Mouse (Mus musculus): ENCODE results near the gene Pgbd1.

The Pgbd1 gene

DNA sequence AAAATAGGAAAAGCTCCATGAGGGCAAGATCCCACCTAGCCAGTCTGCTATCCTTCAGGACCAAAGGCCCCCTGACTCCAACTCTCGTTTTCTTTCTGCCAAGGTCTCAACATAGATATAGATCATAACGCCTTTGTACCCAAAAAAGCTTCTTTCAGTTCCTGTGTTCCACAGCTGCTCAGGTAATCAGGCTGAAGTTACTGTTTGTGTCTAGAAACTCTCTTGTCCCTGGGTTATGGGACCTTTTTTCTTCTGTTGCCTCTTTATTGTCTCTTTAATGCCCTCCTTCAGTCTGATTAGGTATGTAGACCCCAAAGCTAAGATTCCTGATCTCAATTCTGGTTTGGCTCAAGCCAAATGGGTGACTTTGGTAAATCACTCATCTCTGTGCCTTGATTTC, 43.4 kb downstream of the Pgbd1 start:
- POLR2A ChIA-PET: interaction anchor here in 2 of 4 experiments (1.2 to 3.3 kb wide), 7 partner anchors 9 to 42 kb away, joined by 3 to 14 read pairs (median 6); partner anchors contain the start of gene Zscan12 (in 1 of the 2)
- CTCF ChIA-PET: interaction anchor here in 1 of 4 experiments (0.5 kb wide), 1 partner anchor 119 kb away, joined by 6 read pairs; no protein-coding TSS in a partner anchor

DNA sequence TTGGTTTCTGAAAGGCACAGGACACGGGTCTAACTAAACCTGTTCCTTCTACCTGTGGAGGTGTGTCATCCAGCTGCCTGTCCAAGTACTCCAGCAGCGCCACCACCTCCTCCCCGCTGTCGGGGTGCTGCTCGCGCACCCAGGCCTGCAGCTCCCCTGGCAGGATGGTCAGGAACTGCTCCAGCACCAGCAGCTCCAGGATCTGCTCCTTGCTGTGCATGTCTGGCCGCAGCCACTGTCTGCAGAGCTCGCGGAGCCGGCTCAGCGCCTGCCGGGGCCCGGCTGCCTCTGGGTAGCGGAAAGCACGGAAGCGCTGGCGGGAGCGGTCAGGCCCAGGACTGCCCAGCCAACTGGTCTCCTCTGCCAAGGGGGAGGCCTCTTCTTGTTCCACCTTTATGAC, 44.8 kb downstream of the Pgbd1 start:
- CTCF ChIA-PET: interaction anchor here in 1 of 4 experiments (0.5 kb wide), 1 partner anchor 1104 kb away, joined by 3 read pairs; no protein-coding TSS in a partner anchor
- POLR2A ChIA-PET: interaction anchor here in 1 of 4 experiments (0.9 to 1.4 kb wide), 4 partner anchors 11 to 44 kb away, joined by 3 to 4 read pairs (median 3); no protein-coding TSS in a partner anchor

DNA sequence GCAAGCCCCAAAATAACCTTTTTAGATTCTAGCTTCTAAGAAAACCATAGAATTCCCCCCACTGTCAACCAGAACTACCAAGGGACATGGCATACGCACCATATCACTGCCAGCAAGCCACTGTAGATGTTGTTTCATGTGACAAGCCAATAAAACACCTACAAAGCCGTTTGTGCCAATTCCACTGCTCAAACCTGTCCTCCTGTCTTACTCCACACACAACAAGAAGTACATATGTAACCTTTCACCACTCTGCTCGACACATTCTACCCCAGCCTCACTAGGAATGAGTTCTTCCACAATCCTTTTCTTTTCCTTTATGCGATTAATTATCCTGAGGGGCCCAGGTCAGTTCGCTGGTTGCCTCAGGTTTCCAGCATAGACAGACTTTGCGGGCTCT, 45.2 kb downstream of the Pgbd1 start:
- CTCF ChIA-PET: interaction anchor here in 1 of 4 experiments (0.5 kb wide), 1 partner anchor 1104 kb away, joined by 3 read pairs; no protein-coding TSS in a partner anchor
- POLR2A ChIA-PET: interaction anchor here in 2 of 4 experiments (0.6 to 1.4 kb wide), 2 partner anchors 19 to 146 kb away, joined by 3 to 5 read pairs; no protein-coding TSS in a partner anchor

DNA sequence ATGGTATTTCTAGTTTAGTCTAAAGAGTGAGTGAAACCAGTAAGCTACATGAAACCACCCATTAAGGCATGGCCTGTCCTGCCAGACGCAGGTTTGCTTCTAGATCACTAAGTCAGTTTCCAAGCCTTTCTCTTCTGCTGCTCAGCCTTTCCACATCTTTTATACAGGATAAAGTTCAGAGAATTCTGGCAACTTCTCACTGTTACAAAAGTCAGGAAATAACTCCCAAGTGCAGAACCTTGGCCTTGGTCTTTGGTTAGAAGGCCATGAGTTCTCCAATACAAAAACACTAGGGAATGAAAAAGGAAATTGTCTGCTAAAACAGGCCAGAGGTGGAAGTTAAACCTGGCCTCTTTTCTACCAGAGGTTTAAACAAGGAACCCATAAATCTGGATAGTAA, 45.6 kb downstream of the Pgbd1 start:
- CTCF ChIA-PET: no interaction called here

DNA sequence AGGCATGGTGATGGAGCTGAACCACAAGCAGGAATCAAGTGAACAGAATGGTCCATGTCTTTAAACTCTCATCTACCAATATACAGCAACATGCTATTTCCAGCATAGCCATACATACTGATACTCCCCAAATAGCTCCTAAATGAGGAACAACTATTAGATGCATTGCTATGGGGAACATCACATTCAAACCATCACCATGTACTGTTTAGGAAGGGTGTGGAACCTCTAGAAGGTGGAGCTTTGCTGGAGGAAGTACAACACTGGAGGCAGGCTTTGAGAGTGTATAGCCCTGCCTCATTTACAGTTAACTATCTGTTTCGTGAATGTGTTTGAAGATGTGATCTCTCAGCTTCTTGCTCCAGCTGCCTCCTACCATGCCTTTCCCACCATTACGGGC, 63.1 kb downstream of the Pgbd1 start:
- ChIA-PET CTCF (interaction anchor here in 1 of 4 experiments (0.6 kb wide), 1 partner anchor 56 kb away, joined by 4 read pairs; no protein-coding TSS in a partner anchor), POLR2A (no interaction called here)

More for the DNA sequence above, 45.6 kb downstream of the Pgbd1 start:
- POLR2A ChIA-PET: interaction anchor here in 2 of 4 experiments (0.5 to 1.1 kb wide), 3 partner anchors 11 to 968 kb away, joined by 3 to 5 read pairs (median 4); no protein-coding TSS in a partner anchor

DNA sequence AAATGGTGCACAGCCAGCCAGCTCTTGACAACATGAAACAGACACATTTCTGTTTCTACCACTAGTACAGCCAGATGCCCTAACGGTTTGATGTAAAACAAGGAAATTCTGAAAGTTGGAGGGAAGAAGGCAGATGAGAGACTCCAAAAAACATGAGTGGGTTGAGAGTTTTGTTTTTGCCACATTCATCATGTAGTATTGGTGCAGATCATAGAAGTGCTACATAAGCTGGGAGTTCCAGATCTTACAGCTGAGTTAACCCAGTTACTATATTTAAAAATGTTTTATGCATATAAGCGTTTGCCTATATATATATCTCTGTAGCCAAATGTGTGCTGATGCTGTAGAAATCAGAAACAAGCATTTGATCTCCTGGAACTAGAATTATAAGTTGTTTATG, 68.2 kb downstream of the Pgbd1 start:
- POLR2A ChIA-PET: interaction anchor here in 1 of 4 experiments (0.6 to 2.0 kb wide), 2 partner anchors 10 to 29 kb away, joined by 3 to 9 read pairs; partner anchors contain the start of gene Zscan12

More for the DNA sequence above, 68.2 kb downstream of the Pgbd1 start:
- CTCF ChIA-PET: no interaction called here

Data from embryonic stem cell, embryonic (primary cell).